Mouse (Mus musculus) gastrocnemius, postnatal 4 days (tissue): Measurements from ENCODE around the gene Fam129b. TPM values are rescaled to one million over a fixed set of nuclear protein-coding genes. Genes with fewer than 3 reads are reported as not detected.

Source experiments
- DNase-seq, 2 experiments: peaks; one replicate each; pipeline ENCODE4 v3.0.0; 2021 to 2022; ENCODE audit warnings: low spot score in 2 of 2, mixed read lengths in 2 of 2
- total RNA-seq, 2 experiments: library from RNA; stranded (reverse); gene quantifications; 2 replicates each; pipeline ENCODE4 v1.2.3; 2021

Fam129b gene
- total RNA-seq, 2 experiments from 2014 or later: 26.8 to 27.5 TPM

GRCm38 (mm10) chr2:32859010-32859621, 16.8 kb upstream of the Fam129b start:
- no peak for DNase-seq

- no peak for DNase-seq
Observed at GRCm38 (mm10) chr2:32859622-32860012, 16.3 kb upstream of the Fam129b start.

GRCm38 (mm10) chr2:32860799-32861198, 15.1 kb upstream of the Fam129b start:
- DNase-seq: no peak

- no peak for DNase-seq
Observed at GRCm38 (mm10) chr2:32863317-32863716, 12.6 kb upstream of the Fam129b start.

GRCm38 (mm10) chr2:32864755-32865154, 11.2 kb upstream of the Fam129b start:
- DNase-seq: no peak

- DNase-seq: no peak
Observed at GRCm38 (mm10) chr2:32867354-32867753, 8.6 kb upstream of the Fam129b start.

GRCm38 (mm10) chr2:32869721-32870274, 6.1 kb upstream of the Fam129b start:
- DNase-seq: no peak

- no peak for DNase-seq
Observed at GRCm38 (mm10) chr2:32870275-32871100, 5.4 kb upstream of the Fam129b start.

GRCm38 (mm10) chr2:32874070-32874469, 1.8 kb upstream of the Fam129b start:
- DNase-seq: no peak

- DNase-seq: no peak
Observed at GRCm38 (mm10) chr2:32874951-32875674, 801 bp upstream of the Fam129b start.

- no peak for DNase-seq
Observed at GRCm38 (mm10) chr2:32876490-32877302, 782 bp downstream of the Fam129b start.

GRCm38 (mm10) chr2:32877303-32877702, 1.4 kb downstream of the Fam129b start:
- DNase-seq: no peak

- no peak for DNase-seq
Observed at GRCm38 (mm10) chr2:32877761-32878393, 2.0 kb downstream of the Fam129b start.

GRCm38 (mm10) chr2:32878396-32878795, 2.5 kb downstream of the Fam129b start:
- DNase-seq: no peak

GRCm38 (mm10) chr2:32879593-32879992, 3.7 kb downstream of the Fam129b start:
- no peak for DNase-seq

- DNase-seq: no peak
Observed at GRCm38 (mm10) chr2:32881054-32881453, 5.1 kb downstream of the Fam129b start.

- DNase-seq: peak; percentile 53 to 73
Observed at GRCm38 (mm10) chr2:32881723-32882122, 5.8 kb downstream of the Fam129b start.

- no peak for DNase-seq
Observed at GRCm38 (mm10) chr2:32882283-32883043, 6.5 kb downstream of the Fam129b start.

GRCm38 (mm10) chr2:32884745-32885144, 8.8 kb downstream of the Fam129b start:
- no peak for DNase-seq

- DNase-seq: no peak
Observed at GRCm38 (mm10) chr2:32888029-32888428, 12.1 kb downstream of the Fam129b start.
